Mouse (Mus musculus): Measurements from ENCODE around the gene Ttc27.

DNA sequence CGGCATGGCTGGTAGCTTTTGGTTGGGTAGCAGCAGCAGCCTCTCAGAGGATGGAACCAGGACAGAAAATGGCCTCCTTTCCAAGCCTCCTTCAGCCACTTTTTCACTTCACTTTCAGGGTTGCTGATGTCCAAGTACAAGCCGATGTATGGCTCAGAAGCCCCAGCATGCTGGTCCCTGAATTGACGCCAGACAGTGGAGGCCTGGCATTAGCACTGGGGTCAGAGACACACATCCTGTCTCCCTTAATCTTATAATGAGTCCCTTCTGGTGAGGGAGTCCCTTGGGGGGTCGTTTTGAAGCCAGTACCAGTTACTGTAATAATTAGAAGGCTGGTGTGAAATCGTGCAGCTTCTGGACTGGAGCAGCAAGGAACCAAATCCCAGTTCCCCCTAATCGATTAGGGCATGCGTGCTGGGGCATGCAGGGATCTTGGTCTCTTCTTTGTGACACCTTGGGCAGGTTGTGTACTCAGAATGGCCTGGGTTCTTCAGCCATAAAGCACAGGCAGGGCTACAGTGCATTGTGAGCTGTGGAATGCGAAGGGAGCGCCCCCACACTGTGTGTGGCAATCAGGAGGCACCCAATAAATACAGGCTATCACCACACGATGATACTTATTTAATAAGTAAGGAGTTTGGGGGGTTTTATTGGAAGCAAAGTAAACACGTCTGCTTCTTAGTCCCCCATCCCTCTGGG, 171.5 kb downstream of the Ttc27 start:
- TF ChIP-seq CTCF (conservative IDR thresholded peaks at IDR 0.05; ENCODE audit: low read length) (no peak), NANOG (IDR thresholded peaks at IDR 0.05; ENCODE audit: borderline replicate concordance, low read length) (no peak), POU5F1 (IDR thresholded peaks at IDR 0.05; ENCODE audit: borderline replicate concordance, low read length) (no peak)

Data from E14TG2a.4 (cell line).